Mouse (Mus musculus) CD4-positive, CD25-positive, alpha-beta regulatory T cell, adult 2 months (primary cell): ENCODE results near the gene Gfpt1.
A peak's percentile ranks its signal among the peaks of the same experiment; 100 is the strongest.
"Not testable (repeated sequence)": the region's sequence is repeated elsewhere in the genome, so short reads cannot be mapped to it uniquely, and the experiment has no call there.

Source experiments
- DNase-seq: peaks from one replicate; pipeline ENCODE4 v3.0.0-alpha.2; 2012; ENCODE audit warnings: low read depth, low spot score

The Gfpt1 gene

DNA sequence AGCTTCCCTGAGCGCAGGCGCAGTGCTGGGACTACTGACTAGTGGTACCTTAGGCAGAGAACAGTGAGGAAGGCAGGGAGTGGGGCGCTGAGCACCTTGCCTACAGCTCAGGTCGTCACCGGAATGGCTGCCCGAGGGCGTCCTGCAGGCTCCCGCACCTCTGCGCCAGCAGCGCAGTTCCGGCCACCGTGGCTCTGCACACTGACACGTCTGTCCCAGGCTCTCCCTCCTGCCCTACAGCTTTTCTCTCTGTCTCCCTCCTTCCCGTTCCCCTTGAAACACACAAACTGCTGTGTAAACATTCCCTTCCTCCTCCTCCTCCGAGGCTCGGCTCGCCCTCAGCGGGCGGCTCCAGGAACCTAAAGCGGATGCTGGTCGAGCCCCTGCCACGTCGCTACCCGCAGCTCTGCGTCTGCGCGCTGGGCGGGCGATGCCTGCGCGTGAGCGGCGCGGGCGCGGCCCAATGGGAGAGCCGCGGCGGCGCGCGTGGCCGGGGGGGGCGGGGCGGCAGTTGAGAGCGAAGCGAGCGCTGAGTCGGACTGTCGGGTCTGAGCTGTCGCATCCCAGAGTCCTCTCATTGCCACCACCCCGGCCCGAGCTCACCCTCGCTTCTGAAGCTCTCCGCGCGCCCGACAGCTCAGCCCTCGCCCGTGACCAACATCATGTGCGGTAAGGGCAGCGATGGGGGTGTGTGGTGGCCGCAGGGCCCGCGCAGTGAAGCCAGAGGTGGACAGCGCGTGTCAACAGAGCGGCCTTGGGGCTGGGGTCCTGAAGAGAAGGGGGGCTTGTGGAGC, at the start of gene Gfpt1:
TSS of gene Gfpt1 (plus strand) at position 510 of the 794 bp plus-strand sequence.
- DNase-seq: peak; percentile 97

DNA sequence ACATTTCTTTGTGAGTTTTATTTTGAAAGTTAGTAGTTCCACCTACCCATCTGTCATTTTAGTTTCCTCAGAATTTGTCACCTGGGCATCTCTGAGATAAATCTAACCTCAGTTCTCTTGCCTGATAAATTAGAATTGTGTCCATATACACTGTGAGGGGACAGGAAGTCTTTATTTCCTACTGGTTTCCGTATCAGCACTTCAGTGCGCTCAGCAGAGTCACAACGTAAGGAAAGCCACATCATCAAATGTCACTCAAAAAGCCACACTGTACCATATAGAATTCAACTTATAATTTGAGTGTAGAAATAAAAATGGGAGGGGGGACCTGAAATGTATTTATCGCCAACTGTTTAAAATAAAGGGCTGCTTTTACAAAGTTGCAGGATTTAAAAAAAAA, 48.4 kb upstream of the Gfpt1 start:
- DNase-seq: no peak

DNA sequence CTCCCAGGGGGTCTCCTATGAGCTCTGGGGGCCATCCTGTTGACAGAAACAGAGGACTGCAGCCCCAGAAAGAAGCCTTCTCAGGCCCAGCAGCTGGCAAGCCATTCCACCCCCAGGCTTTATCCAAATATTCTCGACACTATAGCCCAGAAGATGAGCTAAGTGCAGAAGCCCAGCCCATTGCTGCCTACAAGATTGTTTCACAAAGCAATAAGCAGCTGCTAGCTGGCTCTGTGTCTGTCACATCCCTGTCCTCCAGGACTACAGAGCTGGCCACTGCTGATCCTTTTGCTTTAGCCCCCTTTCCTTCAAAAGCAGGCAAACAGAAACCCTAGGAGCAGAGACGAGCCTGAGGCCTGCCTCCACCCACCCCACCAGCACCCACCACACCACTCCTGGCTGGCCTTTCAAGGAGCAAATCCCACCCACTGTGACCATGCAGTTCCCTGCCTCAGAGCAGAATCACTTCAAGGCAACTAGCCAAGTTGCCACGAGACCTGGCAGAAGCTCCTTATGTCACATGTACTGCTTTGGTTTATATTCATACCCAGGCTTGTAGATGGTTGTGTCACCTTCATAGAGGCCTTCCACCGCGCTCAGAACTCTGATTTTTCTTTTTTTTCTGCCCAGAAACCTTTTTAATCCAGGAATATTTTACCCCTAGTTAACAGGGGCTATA, 45.9 kb upstream of the Gfpt1 start:
- DNase-seq: no peak

DNA sequence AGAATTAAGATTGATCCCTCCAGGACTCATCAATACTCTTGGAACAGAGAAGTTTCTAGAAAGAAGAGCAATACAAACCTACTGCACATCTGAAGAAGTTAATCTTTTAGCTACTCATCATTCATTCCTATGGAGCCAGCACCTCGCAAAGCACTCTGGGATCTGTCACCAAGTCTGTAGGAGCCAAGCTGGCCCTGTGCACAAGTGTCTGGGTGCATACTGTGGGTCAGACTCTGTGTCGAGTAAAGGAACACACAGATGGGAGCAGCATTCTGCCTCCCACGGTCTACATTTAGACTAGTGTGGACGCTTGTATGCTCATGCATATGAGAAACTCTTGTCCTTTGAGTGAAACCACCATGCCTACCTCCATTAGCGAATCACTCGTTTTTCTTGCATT, 45.3 kb upstream of the Gfpt1 start:
- DNase-seq: no peak

DNA sequence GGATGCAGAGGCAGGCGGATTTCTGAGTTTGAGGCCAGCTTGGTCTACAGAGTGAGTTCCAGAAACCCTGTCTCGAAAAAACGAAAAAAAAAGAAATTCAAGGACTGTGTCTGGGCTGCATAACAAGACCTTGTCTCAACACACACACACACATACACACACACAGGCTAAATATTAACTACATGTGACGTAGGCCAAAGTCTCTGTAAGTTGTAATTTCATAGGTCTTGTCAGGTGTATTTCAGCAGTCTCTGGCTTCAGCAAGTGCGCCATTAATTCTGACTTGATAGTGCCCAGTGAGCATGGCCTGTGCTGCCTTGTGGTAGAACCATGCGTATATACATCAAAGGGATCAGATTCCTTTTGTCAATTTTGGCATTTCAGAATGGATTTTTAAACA, 40.7 kb upstream of the Gfpt1 start:
- no peak for DNase-seq

DNA sequence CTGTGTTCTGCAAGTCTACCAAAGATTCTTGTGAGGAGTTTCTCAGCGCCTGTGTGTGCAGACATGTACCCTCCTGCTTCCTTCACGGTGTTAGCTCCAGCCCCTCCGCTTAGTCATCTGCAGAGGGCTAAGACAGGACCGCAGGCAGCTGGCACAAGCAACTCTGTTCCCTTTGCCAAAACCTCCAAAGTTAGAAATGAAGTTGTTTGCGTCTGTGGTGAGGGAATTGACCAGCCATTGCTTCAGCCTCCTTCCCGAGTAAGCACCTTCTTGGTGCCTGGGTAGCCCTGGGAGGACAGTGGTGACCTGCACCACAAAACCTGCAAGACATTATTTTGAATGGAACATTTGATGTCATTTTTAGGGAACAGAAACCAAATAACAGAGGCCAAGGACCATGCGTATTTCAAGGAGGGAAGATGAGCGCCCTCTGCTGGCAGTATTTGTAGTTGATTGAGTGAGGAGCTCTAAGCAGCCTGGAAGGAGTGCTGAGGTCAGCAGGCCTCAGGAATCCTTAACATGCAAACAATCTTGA, 40.1 kb upstream of the Gfpt1 start:
- DNase-seq: peak; percentile 87

DNA sequence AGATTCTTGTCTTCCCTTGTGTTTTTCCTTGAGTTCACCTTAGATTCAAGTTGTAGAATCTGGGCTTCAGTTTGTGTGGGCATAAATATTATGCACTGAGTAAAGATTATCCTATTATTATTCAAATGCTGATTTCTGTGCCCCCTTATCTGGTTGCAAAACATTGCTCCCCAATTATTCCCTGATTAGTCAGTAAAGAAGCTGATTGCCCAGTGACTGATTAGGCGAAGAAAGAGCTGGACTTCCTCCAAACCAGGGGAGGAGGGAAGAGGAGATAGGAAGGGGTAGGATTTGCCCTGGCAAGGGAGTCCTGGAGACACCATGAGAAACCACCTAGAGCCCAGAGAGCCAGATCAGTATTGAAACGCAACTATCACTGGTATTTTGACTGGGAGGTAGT, 38.5 kb upstream of the Gfpt1 start:
- no peak for DNase-seq

DNA sequence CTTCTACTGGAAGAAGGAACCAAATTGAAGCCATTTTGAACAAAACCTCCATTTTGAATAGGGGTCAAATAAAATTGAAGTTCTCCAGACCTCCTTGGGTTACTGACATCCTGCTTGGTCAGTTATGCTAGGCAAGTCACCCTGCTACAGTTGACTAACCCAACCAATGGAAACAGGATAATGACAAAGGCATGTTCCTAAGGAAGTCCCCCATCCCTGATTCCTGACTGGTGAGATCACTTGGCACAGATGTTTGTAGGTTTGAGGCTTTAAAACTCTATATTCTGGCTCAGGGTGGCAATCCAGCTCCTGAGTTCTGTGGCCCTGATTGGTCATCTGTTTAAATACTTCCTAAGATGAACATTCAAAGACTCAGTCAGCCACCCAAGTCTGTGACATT, 37.1 kb upstream of the Gfpt1 start:
- no peak for DNase-seq

DNA sequence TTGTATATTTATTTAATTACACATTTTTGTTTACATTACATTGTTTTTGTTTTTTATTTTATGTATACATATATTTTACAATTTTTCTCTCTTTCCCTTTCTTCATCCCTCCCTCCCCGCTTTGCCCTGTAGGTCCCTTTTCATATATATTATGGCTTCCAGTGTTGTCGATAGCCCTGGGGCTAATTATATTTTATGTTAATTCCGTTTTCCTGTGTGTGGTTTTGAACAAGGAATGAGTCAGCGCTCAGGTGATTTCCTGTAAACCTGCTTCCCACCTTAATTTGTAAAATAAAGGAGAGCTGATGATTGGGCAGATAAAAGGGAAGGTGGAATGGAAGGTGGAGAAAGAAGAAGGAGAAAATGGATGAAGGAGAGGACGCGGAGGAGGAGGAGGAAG, 33.8 kb upstream of the Gfpt1 start, which contains the start of gene Nfu1:
TSS of gene Nfu1 (plus strand) at position 350 of the 400 bp plus-strand sequence.
- no peak for DNase-seq

DNA sequence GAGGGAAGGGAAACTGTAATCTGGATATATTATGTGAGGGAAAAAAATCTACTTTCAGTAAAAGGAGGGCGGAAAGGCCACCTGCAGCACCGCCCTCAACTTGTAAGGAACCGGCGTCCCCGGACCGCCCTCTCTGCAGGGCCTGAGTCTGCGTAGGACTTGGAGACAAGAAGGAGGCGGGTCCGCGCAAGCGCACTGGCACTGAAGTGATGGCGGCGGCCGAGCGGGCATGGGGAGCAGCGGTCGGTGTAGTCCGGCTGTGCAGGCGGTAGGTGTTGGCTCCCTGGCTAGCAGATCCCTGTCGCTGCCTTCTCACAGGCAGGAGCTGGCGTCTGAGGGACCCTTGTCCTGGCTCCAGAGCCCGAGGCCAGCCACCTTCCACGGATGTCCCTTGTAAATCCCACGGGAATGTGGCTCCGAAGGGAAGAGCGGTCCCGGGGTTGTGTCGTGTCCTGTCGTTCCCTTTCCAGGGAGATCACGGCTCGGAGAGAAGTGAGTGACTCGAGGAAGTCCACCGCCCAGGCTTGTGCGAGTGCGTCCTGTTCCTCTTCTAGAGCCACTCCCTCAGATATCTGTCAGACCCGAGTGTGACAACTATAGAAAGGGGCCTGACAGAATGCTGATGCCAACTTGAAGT, 32.8 kb upstream of the Gfpt1 start:
- peak; percentile 97 for DNase-seq

DNA sequence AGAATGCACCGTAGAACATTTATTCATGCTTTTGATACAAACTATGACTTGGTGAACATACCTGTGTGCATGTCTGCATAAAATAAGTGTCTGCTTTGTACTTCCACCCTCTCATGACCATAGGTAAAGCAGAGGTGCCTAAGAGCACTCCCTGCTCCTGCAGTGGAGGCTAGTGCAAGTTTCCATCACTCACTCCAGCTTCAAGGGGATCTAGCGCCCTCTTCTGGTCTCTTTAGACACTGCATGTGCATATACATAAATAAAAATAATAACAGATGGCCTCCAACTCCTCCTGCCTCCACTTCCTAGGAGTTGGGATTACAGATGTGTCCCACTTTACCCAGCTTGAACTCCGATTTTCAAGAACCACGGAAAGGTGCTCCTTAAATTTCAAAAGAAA, 25.7 kb upstream of the Gfpt1 start:
- peak; percentile 82 for DNase-seq

DNA sequence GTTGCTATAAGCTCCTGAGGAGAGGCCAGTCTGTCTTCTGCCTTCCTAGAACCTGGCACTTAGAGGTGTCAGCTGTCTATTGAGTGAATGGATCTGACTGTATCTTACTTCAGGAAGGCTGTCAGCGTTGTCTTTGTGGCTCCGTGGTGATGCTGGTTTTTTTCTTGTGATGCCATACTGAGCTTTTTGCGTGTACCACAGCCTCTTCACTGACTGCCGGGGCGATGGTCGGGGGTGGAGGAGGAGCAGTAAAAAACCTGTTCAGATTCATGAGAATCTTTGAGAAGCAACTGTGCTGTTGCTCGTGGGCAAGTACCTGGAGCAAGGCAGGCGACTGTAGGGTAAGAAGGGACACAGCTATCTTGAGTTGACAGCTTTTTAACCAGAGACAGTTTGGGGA, 23.8 kb upstream of the Gfpt1 start:
- DNase-seq: no peak

DNA sequence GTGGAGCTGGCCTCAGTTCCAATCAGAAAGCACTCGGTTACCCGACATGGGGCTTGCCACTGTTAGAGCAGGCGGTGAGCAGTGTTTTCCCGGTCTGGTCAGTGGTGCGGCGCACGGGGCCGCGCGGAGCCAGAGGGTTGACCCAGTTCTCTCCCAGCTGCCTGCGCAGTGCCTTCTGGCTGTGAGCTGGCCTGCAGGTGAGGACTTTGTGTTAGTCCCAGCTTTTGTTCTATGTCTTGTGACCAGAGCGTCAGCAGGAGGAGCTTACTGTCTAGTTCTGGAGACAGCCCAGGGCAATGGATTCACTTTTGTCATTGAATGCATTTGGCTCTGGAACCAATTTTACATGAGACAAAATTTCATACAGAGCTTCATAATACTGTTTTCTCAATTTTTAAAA, 20.9 kb upstream of the Gfpt1 start:
- DNase-seq: no peak

DNA sequence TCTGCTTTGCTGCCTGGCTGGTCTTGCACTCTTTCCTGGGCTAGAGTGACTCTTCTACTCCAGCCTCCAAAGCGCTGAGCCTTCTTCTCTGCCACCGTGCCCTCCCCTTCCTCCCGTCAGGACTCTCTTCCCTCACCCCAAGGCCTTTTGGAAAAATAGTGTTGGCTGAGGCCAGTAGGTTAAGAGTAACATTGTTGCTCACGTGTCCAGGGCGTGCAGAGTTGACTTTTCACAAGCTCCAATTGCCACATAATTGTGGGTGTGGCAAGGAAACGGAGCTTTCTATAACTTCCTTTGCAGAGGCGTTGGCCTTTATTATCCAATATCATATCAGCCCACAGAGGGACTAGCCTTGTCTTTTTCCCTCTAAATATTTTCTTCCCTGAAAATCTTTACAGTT, 15.7 kb upstream of the Gfpt1 start:
- DNase-seq: no peak

DNA sequence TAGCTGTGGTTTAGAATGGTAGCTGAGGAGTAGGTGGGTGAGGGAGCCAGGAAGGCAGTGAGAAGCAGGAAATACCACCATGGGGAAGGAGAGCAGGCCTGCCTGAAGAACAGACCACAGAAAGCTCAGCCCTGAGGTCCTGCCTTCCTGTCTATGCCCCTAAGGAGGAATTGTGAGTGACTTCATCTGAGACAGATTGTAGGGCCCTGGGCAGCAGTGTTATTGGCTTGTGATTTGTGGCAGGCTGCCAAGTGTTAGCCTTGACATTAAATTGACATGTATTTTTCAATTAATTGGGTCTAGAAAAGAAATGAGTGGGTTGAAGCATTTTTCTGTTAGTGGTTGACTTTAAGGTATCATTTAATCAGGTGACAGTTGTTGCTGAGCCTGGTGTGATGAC, 13.8 kb upstream of the Gfpt1 start:
- DNase-seq: no peak

DNA sequence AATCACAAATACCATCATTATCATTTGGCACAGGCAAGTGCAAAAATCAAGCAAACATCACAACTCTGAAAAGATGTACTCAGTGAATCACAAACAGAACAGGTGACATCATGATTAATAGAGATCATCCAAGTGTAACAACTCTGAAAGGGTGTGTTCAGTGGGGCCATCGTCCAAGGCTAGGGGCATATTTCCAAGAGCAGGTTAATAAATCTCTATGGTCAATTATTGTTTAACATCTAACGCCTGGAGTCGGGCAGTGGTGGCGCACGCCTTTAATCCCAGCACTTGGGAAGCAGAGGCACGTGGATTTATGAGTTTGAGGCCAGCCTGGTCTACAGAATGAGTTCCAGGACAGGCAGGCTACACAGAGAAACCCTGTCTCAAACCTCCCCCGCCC, 11.3 kb upstream of the Gfpt1 start:
- DNase-seq: not testable (repeated sequence)

DNA sequence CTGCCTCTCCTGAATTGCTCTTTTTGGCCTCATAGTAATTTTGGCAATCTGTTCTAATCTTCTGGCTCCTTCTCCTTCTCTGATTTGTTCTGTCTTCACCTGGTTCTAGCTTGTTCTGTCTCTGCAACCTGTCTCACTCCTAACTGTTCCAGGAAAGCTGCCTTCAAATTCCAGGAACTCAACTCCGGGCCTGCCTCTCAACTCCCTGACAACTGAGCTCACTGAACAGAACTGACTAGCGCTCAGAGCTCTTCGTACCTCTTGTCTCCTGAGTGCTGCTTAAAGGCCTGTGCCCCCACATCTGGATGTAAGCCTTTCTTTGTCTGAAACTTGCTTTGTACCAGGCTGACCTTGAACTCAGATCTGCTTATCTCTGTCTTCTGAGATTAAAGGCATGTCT, 10.2 kb upstream of the Gfpt1 start:
- no peak for DNase-seq

DNA sequence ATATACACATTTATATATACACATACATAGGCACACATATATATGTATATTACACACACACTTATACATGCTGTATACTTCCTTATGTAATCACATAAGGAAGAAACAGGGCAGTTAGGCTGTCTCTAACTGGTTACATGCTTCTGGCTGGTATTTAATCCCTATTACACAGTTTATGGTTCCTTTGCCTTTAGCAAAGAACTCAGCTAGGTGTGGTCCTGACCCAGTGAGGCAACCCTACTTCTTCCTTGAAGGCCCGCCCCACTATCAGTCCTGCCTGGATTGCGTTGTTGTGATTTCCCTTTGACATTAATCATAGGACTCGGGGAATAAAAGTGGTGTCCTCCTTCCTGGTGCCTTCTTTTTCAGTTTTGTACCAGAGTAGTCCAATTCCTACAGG, 8.3 kb upstream of the Gfpt1 start:
- no peak for DNase-seq

DNA sequence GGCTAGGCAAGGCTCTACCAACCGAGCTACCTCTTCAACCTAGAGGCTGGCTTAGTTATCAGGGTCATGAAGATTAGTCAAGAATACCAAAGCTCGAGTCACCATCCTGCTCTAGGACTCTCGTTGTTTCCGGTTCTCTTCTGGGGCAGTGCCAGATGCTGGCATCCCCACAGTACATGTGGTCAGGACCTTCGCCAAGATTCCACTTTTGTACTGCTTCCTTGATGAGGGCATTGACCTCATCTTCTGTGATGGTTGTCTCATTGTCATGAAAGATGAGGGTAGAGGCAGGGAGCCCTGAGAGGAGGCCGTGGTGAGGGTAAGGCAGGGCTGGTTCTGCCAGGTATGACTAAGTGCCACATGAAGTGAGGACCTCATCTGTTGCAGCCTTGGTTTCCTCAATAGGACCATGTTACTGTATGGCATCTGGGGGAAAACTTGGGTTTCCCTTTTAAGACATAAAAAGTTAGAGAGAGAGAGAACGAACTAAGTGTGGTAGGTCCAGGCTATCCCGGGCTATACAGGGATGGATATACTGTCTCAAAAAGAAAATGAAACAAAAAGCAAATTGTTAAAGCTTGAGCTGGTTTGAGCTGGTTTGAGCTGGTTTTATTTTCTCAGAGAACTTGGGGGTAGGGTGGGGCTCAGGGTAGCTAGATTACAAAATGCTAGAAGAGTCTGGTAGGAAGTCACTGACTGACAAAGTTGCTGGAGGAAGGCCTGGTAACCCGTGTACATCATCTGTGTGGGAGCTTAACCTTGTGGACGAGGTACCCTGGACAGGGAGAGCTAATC, 4.6 kb upstream of the Gfpt1 start:
- DNase-seq: peak; percentile 74

DNA sequence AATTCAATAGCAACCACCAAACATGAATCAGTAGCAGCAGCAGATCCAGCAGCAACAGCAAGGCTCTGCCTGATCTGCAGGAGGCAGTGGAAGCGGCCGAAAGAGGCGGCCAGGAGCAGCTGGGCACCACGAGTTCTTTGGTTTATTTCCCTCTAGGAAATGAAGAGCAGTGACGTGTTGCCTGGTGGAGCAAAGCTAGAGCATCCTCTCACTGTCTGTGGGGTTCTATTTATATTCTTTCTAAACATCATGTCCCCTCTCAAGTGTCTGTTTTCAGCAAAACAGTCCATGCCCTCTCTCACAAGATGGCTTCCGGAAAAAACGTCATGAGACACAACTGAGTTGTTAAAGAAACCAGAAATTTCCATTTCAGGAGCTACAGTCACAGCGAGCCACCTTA, 3.5 kb upstream of the Gfpt1 start:
- DNase-seq: no peak

DNA sequence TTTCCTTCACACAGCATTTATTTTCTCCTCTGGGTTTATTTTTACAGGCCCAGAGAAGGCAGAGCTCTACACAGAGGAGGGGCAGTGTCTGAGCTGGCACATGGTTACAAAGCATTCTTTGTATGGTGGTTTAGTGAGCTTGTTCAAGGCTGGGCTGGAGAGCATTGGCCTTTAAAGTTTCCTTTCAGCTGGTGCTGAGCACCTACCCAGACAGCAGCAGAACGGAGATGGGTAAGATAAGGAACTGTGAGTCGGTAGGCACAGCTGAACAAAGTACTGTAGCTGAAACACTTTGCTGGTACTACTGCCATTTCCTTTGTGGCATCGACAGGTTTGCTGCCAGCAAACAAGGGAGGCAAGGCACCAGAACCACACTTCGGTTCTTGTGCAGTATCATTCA, 1.7 kb upstream of the Gfpt1 start:
- peak; percentile 83 for DNase-seq

DNA sequence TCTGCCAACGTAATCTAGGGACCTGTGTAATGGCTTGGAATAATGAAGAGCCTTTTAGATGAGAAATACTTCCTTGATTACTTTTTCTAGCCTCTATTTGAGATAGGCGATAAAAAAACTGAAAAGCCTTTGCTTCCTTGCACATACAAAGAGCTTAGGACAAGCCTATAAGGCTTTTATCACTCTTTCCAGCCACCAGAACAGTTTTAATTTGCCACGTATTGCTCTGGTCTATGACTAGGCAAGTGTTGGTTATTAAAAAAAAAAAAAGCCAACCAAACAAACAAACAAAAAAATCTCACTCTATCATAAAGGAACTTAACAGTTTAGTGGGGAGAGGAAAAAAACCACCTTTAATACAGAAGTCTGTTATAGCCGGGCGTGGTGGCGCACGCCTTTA, 1.2 kb upstream of the Gfpt1 start:
- no peak for DNase-seq
